ENCODE assay signal across 9 mouse cellular contexts in genomic region chr17:5890429-5890828, GRCm38 (mm10). TPM values are rescaled to one million over a fixed set of nuclear protein-coding genes. Genes with fewer than 3 reads are reported as not detected.
DNase-seq lines count a peak whose midpoint lies in the region; ATAC-seq lines count a peak whose summit lies in the region.
"Had no signal": no experiment of that assay in that cellular context is flagged by ENCODE, and none has a peak within 500 bp of the region (broad histone marks: within the 10 kb centered on the region; RNA-seq: fewer than 3 reads in every experiment).

No protein-coding gene starts in this region.

- ATAC-seq in kidney, embryonic 14.5 days (ENCODE audit: low FRiP score, low TSS enrichment) = no peak
- ATAC-seq in embryonic facial prominence, embryonic 14.5 days (ENCODE audit: low read depth) = no peak

- peaks cover 18% of the 10 kb centered on the region; the same call in 1 of the 2 replicates for H3K4me1 ChIP-seq in kidney, embryonic 14.5 days (ENCODE audit: control insufficient read depth, insufficient read depth, low read length)
- H3K4me1 ChIP-seq in embryonic facial prominence, embryonic 14.5 days (ENCODE audit: control insufficient read depth, insufficient read depth, low read length) = peaks cover 1% of the 10 kb centered on the region

- no peak overlapping the region for H3K27ac ChIP-seq in kidney, embryonic 14.5 days (ENCODE audit: low read depth, low read length)
- no peak overlapping the region for H3K27ac ChIP-seq in embryonic facial prominence, embryonic 14.5 days (replicated peaks; ENCODE audit: low read depth, low read length)

- no peak overlapping the region for H3K9ac ChIP-seq in kidney, embryonic 14.5 days (ENCODE audit: low read depth, low read length)
- no peak overlapping the region for H3K9ac ChIP-seq in embryonic facial prominence, embryonic 14.5 days (ENCODE audit: low read depth, low read length)

- no peaks in the 10 kb centered on the region for H3K9me3 ChIP-seq in kidney, embryonic 14.5 days (ENCODE audit: control insufficient read depth, low read length)
- no peaks in the 10 kb centered on the region for H3K9me3 ChIP-seq in embryonic facial prominence, embryonic 14.5 days (ENCODE audit: control insufficient read depth, low read length)

- H3K27me3 ChIP-seq in kidney, embryonic 14.5 days (ENCODE audit: control insufficient read depth, insufficient read depth, low read length) = no peaks in the 10 kb centered on the region
- no peaks in the 10 kb centered on the region for H3K27me3 ChIP-seq in embryonic facial prominence, embryonic 14.5 days (replicated peaks; ENCODE audit: control insufficient read depth, insufficient read depth, low read length)

- WGBS in kidney, embryonic 14.5 days = 49% methylated on average over 8 of the region's 8 CpGs
- 57% methylated on average over 8 of the region's 8 CpGs for WGBS in embryonic facial prominence, embryonic 14.5 days

- H3K36me3 ChIP-seq in kidney, embryonic 14.5 days (ENCODE audit: control insufficient read depth, insufficient read depth, low read length) = peaks cover 14% of the 10 kb centered on the region; the same call in 1 of the 2 replicates
- peaks cover 3% of the 10 kb centered on the region; the same call in 1 of the 2 replicates for H3K36me3 ChIP-seq in embryonic facial prominence, embryonic 14.5 days (ENCODE audit: control insufficient read depth, insufficient read depth, low read length)

- H3K4me2 ChIP-seq in kidney, embryonic 14.5 days (replicated peaks; ENCODE audit: low read depth, low read length) = no peak overlapping the region
- H3K4me2 ChIP-seq in embryonic facial prominence, embryonic 14.5 days (ENCODE audit: low read depth, low read length) = no peak overlapping the region

- intact Hi-C loops in heart, postnatal 36 days (cut with DNase I) = loop anchor here (1.0 to 5.0 kb wide), 2 partner anchors 48 to 94 kb away; partner anchors contain the start of gene Snx9
- intact Hi-C loops in left cerebral cortex, postnatal 36 days (cut with DNase I) = no loop called here

- peak; percentile 88 for DNase-seq in kidney, adult 18-20 months
- peak; percentile 92 to 95 for DNase-seq in adrenal gland, postnatal 36 days
- peak; percentile 36 for DNase-seq in embryonic facial prominence, embryonic 14.5 days (ENCODE audit: low spot score)
- DNase-seq in heart, postnatal 36 days = peak; percentile 85 to 91
- peak; percentile 64 to 66 for DNase-seq in left cerebral cortex, postnatal 36 days (ENCODE audit: low spot score in 2 of 2)
- peak; percentile 83 for DNase-seq in naive thymus-derived CD4-positive, alpha-beta T cell, adult 2 months (ENCODE audit: low read depth)
- peak; percentile 95 for DNase-seq in testis, postnatal 10 days (ENCODE audit: low spot score)

- no peak overlapping the region for H3K4me3 ChIP-seq in kidney, embryonic 14.5 days (ENCODE audit: low read length)
- no peak overlapping the region for H3K4me3 ChIP-seq in embryonic facial prominence, embryonic 14.5 days (ENCODE audit: low read depth, low read length)
- H3K4me3 ChIP-seq: erythroblast, embryonic 14.5 days had no signal

RNA-seq across cellular contexts. Expression of gene Snx9, which starts 49.3 kb away (rescaled TPM):
- 27.6 and 44.5 TPM in 2 replicates for polyA plus RNA-seq in kidney, embryonic 14.5 days (2014; fragmentation: Nextera tagmentation; extraction: Ambion mirVana)
- 10 to 100 TPM; 49.7 to 57.2 TPM for total RNA-seq in adrenal gland, postnatal 36 days (2021)
- polyA plus RNA-seq in embryonic facial prominence, embryonic 14.5 days (2014; fragmentation: Nextera tagmentation; extraction: Ambion mirVana) = 37.5 and 40.9 TPM in 2 replicates
- total RNA-seq in heart, postnatal 36 days (2021) = 10 to 100 TPM; 31.0 to 32.6 TPM
- total RNA-seq in left cerebral cortex, postnatal 36 days (2021) = 10 to 100 TPM; 13.0 to 14.3 TPM

RNA-seq across cellular contexts. Expression of gene Synj2, which starts 50.7 kb away (rescaled TPM):
- polyA plus RNA-seq in kidney, embryonic 14.5 days (2014; fragmentation: Nextera tagmentation; extraction: Ambion mirVana) = 2.9 and 4.3 TPM in 2 replicates
- total RNA-seq in adrenal gland, postnatal 36 days (2021) = 10 to 100 TPM; 10.2 to 20.7 TPM
- 4.3 and 4.7 TPM in 2 replicates for polyA plus RNA-seq in embryonic facial prominence, embryonic 14.5 days (2014; fragmentation: Nextera tagmentation; extraction: Ambion mirVana)
- total RNA-seq in heart, postnatal 36 days (2021) = 10 to 100 TPM; 55.5 to 57.9 TPM
- total RNA-seq in left cerebral cortex, postnatal 36 days (2021) = 100 to 1,000 TPM in 1 of 2 experiments, 10 to 100 TPM in 1; 91.8 to 103 TPM
- polyA plus RNA-seq: erythroblast, embryonic 14.5 days had no signal

Comparison
In these comparisons a context has a peak if more than half of its experiments do, and no peak if none do; other contexts are left out.
1. DNase-seq: peak in every context shown above with its lines; median percentile 95 in testis, postnatal 10 days; 94 in adrenal gland, postnatal 36 days; 88 in kidney, adult 18-20 months; 88 in heart, postnatal 36 days; 83 in naive thymus-derived CD4-positive, alpha-beta T cell, adult 2 months; 65 in left cerebral cortex, postnatal 36 days; 36 in embryonic facial prominence, embryonic 14.5 days.